In the genomic region with DNA sequence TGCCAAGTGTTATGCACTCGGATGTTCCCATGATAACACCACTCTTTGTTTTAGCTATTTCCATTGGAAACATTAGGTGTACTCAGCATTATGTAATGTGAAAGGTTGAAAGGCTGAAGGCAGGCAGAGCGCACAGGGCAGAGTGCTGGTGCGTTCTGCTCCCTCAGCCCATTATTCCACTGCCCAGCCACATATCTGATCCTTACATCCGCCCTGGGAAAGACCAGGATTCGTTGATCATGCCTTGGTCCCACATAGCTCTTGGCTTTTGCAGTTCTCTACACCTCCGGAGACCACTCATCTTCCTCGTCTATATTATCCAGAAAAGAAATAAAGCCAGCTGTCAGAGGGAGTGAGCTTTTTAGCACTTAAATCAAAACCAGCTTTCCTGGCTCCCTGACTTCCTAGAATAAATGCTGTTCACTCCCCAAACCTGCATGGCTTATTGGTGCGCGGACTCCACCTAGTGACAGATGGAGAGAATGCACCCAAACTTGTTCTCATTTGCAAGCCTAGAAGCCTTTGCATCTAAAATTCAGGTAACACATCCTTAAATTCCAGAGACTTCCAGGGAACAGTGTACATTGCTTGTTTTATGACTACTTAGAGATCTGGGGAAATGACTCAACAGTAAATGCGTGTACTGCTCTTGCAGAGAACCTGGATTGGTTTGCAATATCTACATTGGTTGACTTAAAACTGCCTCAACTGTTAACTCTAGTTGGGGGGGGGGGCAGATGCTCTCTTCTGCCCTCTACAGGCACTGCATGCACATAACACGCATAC, we compare ENCODE assay signal across 8 mouse cellular contexts. TPM values are rescaled to one million over a fixed set of nuclear protein-coding genes. Genes with fewer than 3 reads are reported as not detected.
DNase-seq lines count a peak whose midpoint lies in the region; ATAC-seq and TF ChIP-seq lines count a peak whose summit lies in the region.

No protein-coding gene starts in this region.

- no peaks in the 10 kb centered on the region for H3K27me3 ChIP-seq in liver, postnatal 0 days (ENCODE audit: insufficient read depth, low read length)

- H3K4me2 ChIP-seq in liver, postnatal 0 days (ENCODE audit: low read depth, low read length): no peak overlapping the region

- whole genome bisulfite sequencing in liver, postnatal 0 days (ENCODE audit: insufficient replicate concordance): 44% methylated on average over 11 of the region's 11 CpGs

- intact Hi-C loops in gastrocnemius, postnatal 36 days (cut with DNase I): loop anchor here (5.0 kb wide), 1 partner anchor 446 kb away; no protein-coding TSS in a partner anchor

- H3K4me1 ChIP-seq in liver, postnatal 0 days (ENCODE audit: insufficient read depth): no peaks in the 10 kb centered on the region

- DNase-seq in 416B (ENCODE audit: low read depth): peak; percentile 66
- DNase-seq in adrenal gland, adult (ENCODE audit: inconsistent age in 2 of 2, low spot score in 1 of 2): peak; percentile 57 to 92
- DNase-seq in embryo, embryonic 10.5 days (ENCODE audit: low spot score): peak; percentile 88
- DNase-seq in gastrocnemius, postnatal 36 days: peak; percentile 22 to 29
- peak; percentile 83 to 84 for DNase-seq in kidney, postnatal 4 days
- peak; percentile 54 for DNase-seq in liver, postnatal 0 days
- DNase-seq in ovary, postnatal 14 days (ENCODE audit: low spot score): peak; percentile 72
- DNase-seq in yolk sac, embryonic 10.5 days (ENCODE audit: low spot score): peak; percentile 54

- peak; percentile 71 for TF ChIP-seq CTCF in liver, postnatal 0 days (IDR thresholded peaks at IDR 0.05; ENCODE audit: low read depth)

- no peak for TF ChIP-seq EP300 in liver, postnatal 0 days (IDR thresholded peaks at IDR 0.05; ENCODE audit: low read depth)

- H3K4me3 ChIP-seq in liver, postnatal 0 days (ENCODE audit: low read depth, low read length): no peak overlapping the region

- no peak for ATAC-seq in liver, postnatal 0 days

- no peaks in the 10 kb centered on the region for H3K9me3 ChIP-seq in liver, postnatal 0 days (ENCODE audit: low read length)

- no peak overlapping the region for H3K9ac ChIP-seq in liver, postnatal 0 days (replicated peaks)

- no peak overlapping the region for H3K27ac ChIP-seq in liver, postnatal 0 days (ENCODE audit: low read depth)

- H3K36me3 ChIP-seq in liver, postnatal 0 days (replicated peaks; ENCODE audit: insufficient read depth, low read length): no peaks in the 10 kb centered on the region

RNA-seq across cellular contexts. Expression of a gene that starts 26.3 kb away (rescaled TPM):
- not detected for total RNA-seq in gastrocnemius, postnatal 36 days (2021)
- not detected in 2 replicates for polyA plus RNA-seq in liver, postnatal 0 days (2015; fragmentation: Nextera tagmentation; extraction: Ambion mirVana)

Comparison
In these comparisons a context has a peak if more than half of its experiments do, and no peak if none do; other contexts are left out.
1. DNase-seq: peak in every context shown above with its lines; median percentile 88 in embryo, embryonic 10.5 days; 84 in kidney, postnatal 4 days; 74 in adrenal gland, adult; 72 in ovary, postnatal 14 days; 66 in 416B; 54 in liver, postnatal 0 days; 54 in yolk sac, embryonic 10.5 days; 26 in gastrocnemius, postnatal 36 days.